Mouse (Mus musculus): ENCODE measurements at regions not wholly inside any gene's neighbourhood (a gene's known extent, or its start where the extent isn't known, plus 50 kb on each side); places are given as distances from the start of the nearest gene placed in this dataset.

GRCm38 (mm10) chr5:119530009-119530408 lies 140.5 kb upstream of the Tbx3 start:
- TF ChIP-seq GATA1 (IDR thresholded peaks at IDR 0.05; ENCODE audit: low read length): no peak
- TF ChIP-seq TAL1 (IDR thresholded peaks at IDR 0.05; ENCODE audit: low read length): no peak
